Mouse (Mus musculus) fibroblast of lung, adult 2 months (primary cell): Measurements from ENCODE around the gene 2310022B05Rik.

Experiments
- DNase-seq: peaks from one replicate; pipeline ENCODE4 v3.0.0-alpha.2; 2011; ENCODE audit warnings: low read depth

2310022B05Rik gene

DNA sequence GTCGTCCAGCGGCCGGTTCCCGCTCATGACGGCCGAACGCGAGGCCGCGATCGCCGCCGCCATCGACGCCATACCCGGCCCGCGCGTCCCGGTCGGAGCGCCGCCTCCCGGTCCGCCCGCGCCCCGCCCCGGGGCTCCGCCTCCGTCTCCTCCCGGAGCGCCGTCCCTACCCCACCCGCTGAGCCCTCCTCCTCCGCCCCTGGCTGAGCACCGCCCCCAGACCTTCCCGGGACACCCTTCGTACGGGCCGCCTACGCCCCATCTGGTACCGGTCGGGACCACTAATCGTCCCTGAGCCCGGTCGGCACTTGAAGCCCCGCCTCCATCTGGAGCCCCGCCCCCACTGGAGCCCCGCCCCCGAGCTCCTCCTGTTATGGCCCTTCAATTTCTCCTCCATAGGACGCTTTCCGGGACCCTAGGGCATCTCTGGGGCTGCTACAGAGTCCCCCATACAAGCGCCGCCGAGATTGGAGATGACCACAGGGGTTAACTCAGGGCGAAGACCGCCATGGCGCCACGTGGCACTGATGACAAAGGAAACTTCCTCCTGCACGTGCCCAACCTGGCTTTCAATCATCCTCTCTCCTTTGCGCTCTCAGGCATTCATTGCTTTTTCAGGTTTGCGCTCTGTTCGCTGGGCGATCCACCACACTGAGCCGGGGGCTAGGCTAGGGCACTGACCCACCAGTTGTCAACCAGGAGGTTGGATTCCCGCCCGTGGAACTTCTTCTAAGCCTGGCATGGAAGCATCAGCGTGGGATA lies at the start of gene 2310022B05Rik:
2310022B05Rik (minus strand) TSS at position 258 of the 762 bp plus-strand sequence.
- DNase-seq = peak; percentile 65

DNA sequence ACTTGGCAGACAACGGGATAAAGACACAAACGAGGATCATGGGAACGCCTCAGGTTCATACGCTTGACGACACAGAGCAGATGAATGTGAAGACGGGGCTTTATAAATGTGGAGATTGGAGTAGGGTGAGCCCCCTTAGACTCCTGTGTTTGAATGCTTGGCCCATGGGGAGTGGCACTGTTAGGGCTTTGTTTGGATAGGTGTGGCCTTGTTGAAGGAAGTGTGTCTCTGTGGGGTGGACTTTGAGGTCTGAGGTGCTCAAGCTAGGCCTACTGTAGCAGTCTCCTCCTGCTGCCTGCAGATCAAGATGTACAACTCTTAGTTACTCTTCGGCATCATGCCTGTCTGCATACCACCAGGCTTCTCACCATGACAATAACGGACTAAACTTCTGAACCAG lies 42.7 kb upstream of the 2310022B05Rik start:
- DNase-seq = no peak

DNA sequence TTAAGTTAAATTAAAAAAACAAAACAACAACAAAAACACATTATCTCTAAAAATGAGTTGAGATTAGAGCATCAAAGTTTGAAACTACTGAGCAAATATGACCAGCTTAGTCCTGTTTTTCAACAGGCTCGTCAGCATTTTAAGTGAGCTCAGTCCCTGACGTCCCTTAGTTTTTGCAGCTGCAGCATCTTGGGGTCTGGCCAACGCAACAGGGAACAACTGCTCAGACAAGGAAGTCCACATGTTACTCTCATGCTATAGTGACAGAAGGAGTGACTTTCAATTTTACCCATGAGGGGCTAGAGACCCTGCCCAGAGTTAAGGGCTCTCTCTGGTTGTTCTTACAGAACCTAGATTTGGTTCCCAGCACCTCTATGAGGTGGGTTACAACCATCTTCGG lies 41.2 kb upstream of the 2310022B05Rik start:
- no peak for DNase-seq

DNA sequence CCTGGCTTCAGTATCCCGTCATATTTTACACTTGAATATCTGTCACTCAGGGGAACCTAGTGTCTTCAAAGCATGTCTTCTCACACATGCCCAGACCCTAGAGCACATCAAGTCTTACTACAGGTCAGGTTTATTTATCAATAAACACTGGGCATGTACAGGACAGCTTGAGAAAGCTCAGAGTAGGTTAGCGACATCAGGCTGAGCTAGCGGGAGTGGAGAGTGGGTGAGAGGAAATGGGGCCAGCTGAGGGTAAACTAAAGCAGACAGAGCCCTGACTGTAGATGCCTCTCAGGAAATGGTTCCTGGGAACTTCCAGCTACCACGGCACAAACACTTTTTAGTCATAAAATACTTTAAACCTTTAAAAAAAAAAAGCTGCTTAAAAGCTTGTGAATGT lies 40.4 kb upstream of the 2310022B05Rik start:
- DNase-seq = no peak

DNA sequence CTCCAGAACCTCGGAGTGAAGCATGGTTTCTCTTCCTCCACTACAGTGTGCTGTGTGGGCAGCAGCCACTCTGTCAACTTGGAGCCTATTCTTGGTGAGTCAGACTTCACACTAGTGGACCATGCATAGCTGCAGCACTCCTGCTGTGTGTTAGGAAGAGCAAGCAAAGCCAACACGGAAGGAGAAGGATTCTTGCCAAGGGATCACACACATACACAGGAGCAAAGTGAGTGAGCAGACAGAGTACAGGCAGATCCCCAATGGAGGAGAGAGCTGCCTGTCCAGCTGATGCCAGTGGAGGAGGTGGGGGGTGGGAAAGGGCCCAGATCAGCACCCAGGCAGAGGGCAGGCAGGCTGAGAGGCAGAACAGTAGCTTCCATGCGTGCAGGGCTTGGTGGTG lies 39.0 kb upstream of the 2310022B05Rik start:
- no peak for DNase-seq

DNA sequence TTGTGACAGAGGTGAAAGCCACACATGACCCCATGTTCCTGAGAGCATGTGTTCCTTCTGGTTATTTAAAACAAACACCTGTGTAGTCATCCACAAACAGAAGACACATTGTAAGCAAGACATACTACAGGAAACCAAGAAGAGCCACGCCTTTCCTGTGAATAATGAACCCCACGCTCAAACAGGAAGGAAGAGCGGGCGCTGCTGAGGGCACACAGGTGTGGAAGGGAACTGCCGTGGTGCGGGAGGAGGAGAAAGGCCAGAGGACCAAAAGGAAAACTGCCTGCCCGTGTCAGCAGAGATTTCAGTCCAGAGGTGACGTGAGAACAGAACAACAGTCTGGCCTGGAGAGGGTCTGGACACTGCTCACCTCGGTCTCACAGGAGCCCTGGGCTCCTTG lies 37.9 kb upstream of the 2310022B05Rik start:
- no peak for DNase-seq

DNA sequence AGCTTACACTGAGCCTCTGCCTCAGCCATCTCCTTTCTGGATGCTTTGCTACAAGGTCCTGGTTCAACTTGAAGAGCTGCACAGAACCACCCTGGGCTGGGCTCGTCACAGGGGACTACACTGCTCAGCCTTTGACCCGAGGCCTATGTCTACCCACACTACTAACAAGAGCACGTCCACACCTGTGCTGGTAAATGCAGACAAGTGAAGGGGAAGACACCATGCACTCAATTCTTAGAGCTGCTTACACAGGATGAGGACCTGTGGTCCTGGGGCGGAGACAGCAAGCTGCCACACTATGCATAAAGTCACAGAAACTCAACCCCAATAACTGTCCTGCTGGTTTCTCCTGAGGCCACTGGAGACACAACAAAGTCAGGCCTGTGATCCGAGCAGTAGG lies 37.1 kb upstream of the 2310022B05Rik start:
- DNase-seq = no peak

DNA sequence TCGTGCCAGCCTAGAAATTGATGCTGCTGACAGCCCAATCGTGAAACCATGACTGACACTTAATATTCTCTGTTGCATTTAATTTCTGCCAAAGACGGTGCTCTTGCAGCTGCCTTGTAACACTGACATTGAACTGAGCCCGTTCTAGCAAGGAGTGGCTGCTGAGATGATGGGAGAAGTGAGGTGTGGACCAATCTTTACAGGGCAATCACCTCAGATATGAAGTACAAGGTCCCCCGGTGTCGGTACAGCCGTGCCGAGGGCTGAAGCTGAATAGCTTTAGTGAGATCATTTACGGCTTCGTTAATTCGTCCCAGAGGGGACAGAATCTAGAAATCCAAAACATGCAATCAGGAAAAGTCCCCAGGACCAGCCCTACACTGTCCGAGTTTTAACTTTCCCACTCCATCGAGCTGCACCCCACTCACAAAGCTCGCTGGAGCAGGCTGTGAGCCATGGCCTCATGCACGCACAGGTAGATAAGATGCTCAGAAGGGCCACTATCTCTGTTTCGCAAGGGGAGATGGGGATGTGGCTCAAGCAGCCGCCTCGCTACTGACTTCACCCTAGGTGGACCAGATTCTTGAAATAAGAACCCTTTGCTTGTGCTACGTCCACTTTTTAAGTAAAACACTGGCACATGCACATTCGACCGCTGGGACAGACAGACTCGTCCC lies 32.4 kb upstream of the 2310022B05Rik start:
- no peak for DNase-seq

DNA sequence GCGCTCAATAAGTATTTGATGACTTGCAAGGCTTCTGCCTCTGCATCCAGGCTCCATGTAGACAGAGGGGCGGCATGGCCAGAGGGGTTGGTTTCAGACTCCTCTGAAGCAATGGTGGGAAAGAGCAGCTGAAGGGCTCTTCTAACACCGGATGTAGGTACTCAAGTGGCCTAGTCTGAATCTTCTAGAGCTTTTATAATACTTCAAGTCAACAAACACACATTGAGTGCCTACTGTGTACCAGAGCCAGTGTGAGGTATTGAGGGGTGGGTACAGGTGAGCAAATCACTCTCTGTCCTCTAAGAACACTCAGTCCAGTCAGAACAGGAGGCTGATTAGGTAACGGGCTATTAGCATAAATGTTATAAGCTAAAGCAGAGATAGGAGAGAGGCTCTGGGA lies 28.5 kb upstream of the 2310022B05Rik start:
- DNase-seq = no peak

DNA sequence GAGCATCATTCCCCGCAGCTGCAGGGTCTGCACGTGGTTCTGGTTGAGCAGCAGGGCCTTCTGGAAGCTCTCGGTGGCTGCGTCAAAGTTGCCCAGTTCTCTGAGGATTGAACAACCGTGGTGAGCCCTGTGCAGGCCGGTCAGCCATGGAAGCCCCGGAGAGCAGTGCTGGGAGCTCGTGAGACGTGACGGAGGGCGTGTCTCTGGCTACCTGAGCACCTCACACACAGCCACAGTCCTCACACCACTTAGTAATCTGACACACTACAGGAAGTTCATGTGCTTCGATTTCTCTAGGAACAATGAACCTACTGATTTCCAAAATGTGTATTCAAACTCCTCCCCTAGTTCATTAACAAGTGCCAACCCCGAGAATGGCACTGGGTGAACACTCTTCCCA lies 25.7 kb upstream of the 2310022B05Rik start:
- no peak for DNase-seq

DNA sequence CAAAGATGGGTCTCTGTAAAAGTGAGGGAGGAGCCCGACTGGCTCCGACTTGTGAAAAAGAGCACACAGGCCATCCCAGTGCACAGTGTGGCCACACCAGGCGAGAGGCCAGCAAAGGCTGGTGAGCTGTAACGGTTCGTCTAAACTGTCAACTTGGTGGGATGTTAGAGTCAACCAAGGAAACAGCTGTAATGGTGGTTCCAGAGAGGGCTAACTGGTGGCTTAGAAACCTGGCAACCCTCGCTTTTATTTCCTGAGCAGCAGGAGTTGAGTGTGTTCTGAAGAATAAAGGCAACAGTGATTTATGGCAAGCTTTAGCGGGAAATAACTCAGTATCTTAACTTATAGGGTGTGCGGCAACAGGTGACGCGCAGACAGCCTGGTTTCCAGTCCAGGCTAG lies 19.0 kb upstream of the 2310022B05Rik start:
- DNase-seq = no peak

DNA sequence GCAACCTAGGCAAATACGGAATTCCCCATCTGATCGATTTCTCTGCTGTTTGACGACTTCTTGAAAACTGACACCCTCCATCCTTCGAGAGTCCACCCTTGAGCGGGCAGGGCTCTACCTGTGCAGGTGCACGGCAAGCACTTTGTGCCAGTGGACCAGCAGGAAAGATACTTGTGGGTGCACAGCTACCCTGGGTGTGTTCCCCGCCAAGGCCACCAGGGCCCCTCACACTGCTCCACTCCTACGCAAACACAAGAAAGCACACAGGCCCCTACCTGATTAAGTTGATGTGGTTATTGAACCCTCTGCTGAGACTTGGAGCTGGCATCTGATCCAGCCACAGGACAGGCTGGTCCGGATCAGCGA lies 18.6 kb upstream of the 2310022B05Rik start:
- DNase-seq = no peak

DNA sequence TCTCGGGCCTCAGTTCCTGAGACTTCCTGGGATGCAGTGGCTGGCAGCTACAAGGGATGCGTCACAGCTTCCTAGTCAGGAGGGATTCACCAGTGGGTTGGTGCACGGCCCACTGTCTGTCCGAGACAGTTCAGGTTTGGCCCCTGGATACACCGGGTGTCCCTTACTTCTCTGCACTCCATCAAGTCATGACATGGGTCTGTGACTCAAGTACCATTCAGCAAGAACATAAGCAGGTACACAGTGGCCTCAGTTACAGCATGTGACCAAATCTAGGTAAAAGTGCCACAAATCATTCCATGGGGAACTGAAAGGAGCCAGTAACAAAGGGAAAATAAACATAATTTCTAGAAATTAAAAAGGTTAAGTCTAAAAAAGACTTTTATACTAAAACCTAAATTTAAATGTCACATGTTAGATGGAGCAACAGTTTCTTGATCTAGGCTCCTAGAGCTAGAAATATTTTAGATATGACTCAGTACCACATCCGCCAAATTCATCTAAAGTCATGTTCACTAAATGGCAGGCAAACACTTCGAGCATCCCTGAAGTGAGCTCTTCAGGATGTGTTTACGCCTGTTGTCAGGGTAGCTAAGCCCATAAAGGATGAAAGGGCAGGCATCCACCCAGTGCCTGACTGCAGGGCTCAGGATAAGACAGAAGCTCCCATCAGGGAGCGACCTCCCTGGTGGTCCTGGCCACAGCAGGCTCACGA lies 18.1 kb upstream of the 2310022B05Rik start:
- no peak for DNase-seq

DNA sequence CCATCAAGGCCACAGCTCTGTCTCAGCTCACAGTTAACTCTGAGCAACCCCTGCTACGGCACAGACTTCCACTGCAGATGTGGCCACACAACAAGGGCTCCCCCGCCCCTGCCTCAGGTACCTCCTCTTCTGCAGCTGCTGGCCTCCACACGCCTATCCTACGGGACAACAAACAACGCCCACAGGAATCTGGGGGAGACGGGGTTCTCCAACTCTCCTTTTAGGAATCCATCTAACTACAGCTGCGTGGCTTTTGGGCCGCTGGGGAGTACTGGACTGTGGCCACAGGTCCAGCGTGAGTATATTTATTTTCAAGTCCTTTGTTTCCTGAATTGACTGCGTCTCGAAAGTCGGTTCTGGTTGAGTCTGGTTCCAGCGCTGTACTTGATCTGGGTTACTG lies 15.1 kb upstream of the 2310022B05Rik start:
- DNase-seq = no peak

DNA sequence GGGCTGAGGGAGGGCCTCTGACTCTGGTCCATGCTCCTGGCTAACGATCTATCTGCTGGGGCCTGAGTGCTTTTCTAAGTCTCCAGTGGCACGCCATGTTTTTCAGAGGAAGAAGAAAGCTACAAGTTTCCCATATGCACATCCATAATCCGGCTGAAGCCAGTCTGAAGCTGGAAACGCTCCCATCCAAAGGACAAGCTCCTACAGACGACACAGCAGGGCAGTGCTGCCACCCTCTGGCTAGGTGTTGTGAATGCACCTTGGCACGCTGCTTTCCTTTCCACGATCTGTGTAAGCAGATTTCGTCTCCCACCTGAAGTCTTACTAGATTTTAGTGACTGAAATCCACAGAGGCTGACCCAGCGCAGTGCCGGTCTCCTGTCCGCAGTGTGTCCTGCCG lies 14.3 kb upstream of the 2310022B05Rik start:
- peak; percentile 73 for DNase-seq

DNA sequence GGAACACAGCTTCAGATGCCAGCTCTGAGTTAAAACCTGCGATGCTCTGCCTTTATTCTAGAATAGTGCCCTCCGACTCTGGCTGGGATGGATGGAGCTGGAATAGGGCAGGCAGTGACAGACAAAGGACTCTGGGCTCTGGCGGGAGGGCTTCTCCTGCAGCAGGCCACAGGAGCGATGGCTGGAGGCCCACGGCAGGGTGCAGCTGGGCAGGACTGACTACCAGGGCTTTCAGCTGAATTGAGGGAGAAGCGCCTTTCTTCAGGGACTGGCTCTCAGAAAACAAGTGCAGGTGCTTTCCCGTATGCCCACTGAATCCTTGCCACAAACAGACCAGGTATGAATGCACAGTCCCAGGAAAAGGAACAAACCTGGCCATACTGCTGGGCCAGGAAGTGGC lies 13.9 kb upstream of the 2310022B05Rik start:
- DNase-seq = no peak

DNA sequence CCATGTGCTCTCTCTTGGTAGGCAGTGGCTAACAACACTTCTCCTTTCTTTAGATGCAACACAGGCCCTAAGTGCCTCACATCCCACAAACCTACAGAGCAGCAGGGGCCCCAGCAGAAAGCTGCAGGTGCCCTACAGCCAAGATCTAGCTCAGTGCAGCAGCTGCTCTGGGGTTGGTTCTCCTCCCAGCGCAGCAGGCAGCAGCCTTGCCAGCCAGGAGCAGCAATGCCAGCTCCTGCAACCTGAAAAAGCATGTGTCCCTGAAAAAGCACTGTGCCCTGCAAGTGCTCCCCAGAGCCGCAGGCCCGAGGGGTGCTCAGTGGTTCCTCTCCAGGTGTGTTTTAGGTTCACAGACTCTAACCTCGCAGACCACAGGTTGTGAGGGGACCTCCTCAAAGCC lies 13.5 kb upstream of the 2310022B05Rik start:
- DNase-seq = no peak

DNA sequence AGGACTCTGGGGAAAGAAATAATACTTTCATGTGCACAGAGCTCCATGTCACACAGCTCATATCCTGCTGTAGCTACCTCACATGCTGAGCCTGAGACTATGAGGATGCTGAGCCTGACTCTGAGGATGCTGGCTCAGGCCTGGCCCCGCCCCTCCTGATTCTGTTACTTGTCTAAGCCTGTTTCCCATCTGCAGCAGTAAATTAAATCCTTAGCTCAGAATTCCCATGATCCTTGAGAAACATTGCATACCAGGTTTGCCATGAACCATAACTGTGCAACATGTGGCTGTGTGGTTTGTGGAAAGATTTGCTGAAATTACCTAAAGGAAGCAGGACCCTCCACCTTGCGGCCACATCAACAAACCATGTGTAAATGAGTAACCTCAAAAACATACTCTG lies 9.2 kb upstream of the 2310022B05Rik start:
- DNase-seq = no peak

DNA sequence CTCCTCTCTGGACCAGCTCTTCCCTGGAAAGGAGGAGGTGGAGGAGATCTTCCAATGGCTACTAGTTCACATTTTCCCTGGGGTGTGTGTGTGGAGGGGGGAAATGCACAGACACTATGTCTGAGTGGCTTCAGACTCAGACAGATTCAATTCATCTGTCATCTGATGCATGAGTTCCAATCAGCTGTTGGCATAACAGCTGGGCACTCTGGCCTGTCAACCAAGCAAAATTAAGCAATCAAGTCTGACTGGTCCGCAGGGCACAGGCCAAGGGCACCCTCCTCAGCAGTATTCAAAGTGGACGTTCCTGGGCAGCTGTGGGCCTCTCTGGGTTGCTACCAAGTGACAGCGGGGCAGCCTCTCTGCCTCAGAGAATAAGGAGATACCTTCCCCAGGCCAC lies 5.6 kb upstream of the 2310022B05Rik start:
- no peak for DNase-seq

DNA sequence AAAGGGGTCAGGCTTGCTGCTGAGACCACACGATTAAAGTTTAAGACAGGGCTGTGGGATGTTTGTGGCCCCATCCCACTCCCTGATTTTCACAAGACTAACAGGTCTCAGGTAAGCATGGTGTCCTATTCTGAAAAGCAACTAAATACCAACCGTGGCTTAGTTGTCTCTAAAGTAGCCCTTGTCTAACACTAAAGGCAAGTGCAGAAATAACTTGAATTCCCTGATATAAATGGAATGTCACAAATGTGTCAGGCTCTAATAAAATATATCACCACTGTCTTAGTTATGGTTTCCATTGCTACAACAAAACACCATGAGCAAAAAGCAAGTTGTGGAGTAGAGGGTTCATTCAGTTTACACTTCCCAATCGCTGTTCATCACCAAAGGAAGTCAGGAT lies 1.2 kb upstream of the 2310022B05Rik start:
- DNase-seq = no peak

DNA sequence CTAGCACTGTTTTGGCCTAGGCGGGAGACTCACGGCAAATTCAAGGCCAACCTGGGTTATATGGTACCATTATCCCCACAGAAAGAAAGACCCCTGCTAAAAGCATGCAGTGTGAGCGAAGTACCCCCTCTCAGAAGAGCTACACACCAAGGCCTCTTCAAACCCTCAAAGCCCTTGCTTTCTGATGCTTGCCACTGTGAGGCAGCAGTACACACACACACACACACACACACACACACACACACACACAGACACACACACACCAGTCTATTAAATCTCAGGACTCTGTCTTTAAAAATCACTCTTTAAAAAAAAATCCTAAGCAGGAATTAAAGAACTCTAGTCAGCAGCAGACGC lies 683 bp upstream of the 2310022B05Rik start:
- DNase-seq = no peak

DNA sequence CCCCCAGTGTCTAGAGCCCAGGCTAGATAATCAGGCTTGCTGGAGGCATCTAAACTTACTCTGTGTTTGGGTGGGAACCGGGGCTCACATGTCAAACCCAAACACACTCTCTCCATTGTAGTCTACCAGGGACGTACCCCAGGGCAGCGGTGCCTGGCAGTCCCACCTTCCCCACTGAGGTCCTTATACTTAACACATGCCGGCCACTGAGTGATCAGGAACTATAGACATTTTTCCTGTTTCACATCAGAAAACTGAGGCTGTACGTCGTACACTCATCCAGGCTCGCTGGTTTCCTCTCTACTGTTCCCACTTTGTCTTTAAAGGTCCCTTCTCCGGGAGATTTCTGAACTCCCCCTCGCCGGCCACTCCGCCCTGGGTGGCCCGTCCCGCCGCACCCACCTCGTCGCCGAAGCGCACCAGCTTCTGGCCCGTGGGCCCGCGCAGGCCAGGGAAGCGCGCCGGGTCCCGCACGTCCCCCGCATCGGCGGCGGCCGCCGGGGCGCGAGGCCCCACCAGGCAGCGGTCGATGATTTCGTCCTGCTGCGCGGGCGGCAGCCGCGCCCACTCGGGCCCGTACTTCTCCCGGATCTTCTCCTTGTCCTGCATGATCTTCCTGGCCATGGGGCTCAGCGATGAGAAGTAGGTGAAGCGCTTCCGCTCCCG lies 590 bp downstream of the 2310022B05Rik start:
- DNase-seq = no peak

DNA sequence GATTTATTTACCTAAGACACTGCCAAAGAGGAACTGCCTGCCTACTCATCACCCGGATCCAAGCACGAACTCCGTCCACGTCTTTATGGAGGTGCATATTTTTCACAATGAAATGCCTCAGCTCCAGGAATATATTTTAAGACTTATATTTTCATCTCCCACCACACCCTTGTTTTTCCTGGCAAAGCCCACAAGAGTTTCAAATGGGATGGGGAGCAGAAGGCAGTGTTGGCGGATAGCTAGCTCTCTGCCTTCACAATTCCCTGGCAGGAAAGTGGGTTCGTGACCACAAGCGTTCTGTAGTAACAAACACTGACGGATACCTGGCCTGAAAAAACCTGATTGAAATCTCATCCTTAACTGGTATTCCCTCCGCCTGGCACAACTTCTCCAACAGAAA lies 1.4 kb downstream of the 2310022B05Rik start:
- no peak for DNase-seq
